Mouse (Mus musculus): Measurements from ENCODE around the gene Thsd7b. TPM values are rescaled to one million over a fixed set of nuclear protein-coding genes. Genes with fewer than 3 reads are reported as not detected.

Thsd7b gene
- 1.1 and 1.2 TPM in 2 replicates for polyA plus RNA-seq (2012; rRNA removed)
- 1.8 and 1.9 TPM in 2 replicates for polyA plus RNA-seq (2014; fragmentation: Nextera tagmentation; extraction: Ambion mirVana)

DNA sequence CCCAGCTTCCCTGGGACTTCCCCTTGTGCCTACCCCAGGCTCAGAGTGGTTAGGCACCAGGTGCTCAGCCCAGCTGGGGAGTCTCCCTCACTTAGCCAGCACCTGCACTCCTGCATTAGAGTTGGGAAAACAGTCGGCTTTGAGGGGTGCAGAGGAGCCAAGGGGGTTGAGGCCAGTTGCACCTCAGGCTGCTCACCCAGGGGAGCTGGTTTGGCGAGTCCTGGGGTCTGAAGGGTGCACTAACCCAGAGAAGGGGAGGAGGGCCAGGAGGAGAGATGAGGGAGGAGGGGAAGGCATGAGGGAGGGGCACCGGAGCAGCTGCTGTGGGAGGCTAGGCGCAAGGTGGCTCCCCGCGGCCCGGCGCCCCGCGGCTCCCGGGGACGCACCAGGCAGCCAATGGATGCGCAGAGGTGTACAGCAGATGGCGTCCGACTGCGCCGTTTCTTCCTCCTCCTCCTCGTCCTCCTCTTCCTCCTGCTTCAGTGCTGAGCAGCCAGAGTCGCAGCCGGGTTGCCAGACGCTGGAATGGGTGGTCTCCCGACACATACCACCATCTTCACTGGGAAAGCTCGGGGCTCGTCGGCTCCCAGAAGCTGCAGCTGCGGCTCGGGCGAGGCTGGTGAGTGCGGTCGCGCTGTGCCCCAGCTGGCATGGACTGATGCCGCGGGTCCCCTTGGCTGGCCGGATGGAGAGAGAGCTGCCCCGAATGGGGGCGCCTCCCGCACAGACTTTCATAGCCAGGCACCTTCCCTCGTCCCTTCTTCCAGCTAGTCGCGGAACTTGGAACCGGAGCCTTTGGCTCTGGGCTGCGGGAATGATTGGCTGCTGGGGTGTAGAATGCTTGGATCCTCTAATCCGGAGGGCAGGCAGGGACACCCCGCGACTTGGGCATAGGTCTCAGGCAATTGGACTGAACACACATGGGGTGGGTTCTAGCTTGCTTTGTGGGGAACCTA lies at the start of gene Thsd7b:
Gene Thsd7b (plus strand): TSS at position 321 of the 956 bp plus-strand sequence.
- H3K4me1 ChIP-seq (ENCODE audit: control insufficient read depth, insufficient read depth, low read length), result peaks cover 6% of the 10 kb centered on the region; the same call in 1 of the 2 replicates
- ATAC-seq (ENCODE audit: low FRiP score, low read depth), result peak; percentile 41

DNA sequence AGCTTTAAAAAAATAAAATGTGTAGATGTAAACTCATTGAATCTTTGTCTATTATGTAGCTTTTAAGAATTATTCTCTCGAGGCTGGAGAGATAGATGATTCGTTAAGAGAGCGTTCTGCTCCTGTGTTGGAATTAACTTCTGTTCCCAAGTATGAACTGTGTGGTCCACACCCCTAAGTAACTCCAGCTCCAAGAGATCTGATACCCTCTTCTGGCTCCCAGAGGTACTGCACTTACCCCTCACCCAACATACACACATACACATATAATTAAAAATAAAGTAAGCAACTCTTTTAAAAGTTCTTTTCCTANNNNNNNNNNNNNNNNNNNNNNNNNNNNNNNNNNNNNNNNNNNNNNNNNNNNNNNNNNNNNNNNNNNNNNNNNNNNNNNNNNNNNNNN lies 28.8 kb upstream of the Thsd7b start:
- 51% methylated on average over 3 of the region's 3 CpGs for WGBS
- ATAC-seq (ENCODE audit: low FRiP score, low read depth), result peak; percentile 67; the same call in 1 of the 2 replicates
- TF ChIP-seq POLR2A (IDR thresholded peaks at IDR 0.05; ENCODE audit: borderline replicate concordance, extremely low read depth, insufficient read depth, insufficient read length), result no peak
- Histone ChIP-seq H3K4me3 (replicated peaks; ENCODE audit: low read length) (no peak overlapping the region), H3K27me3 (ENCODE audit: control insufficient read depth, insufficient read depth, low read length) (no peaks in the 10 kb centered on the region), H3K9ac (ENCODE audit: low read depth, low read length, severe bottlenecking) (no peak overlapping the region), H3K36me3 (ENCODE audit: control insufficient read depth, insufficient read depth, low read length) (no peaks in the 10 kb centered on the region), H3K9me3 (ENCODE audit: control insufficient read depth, low read length) (no peaks in the 10 kb centered on the region), H3K27ac (replicated peaks; ENCODE audit: low read depth, low read length) (no peak overlapping the region), H3K4me2 (replicated peaks; ENCODE audit: low read depth, low read length, severe bottlenecking) (no peak overlapping the region), H3K4me1 (ENCODE audit: control insufficient read depth, insufficient read depth, low read length) (no peaks in the 10 kb centered on the region)
- no peak for DNase-seq (ENCODE audit: low spot score)

More for the DNA sequence above, at the start of gene Thsd7b:
- Histone ChIP-seq H3K9ac (ENCODE audit: low read depth, low read length, severe bottlenecking) (peak within 1 kb of the TSS; percentile 22), H3K27ac (replicated peaks; ENCODE audit: low read depth, low read length) (no peak within 1 kb of the TSS), H3K36me3 (ENCODE audit: control insufficient read depth, insufficient read depth, low read length) (no peaks in the 10 kb centered on the region), H3K4me2 (replicated peaks; ENCODE audit: low read depth, low read length, severe bottlenecking) (peak within 1 kb of the TSS; percentile 61), H3K4me3 (replicated peaks; ENCODE audit: low read length) (peak within 1 kb of the TSS; percentile 42), H3K27me3 (ENCODE audit: control insufficient read depth, insufficient read depth, low read length) (peaks cover 31% of the 10 kb centered on the region), H3K9me3 (ENCODE audit: control insufficient read depth, low read length) (no peaks in the 10 kb centered on the region)
- no peak for TF ChIP-seq POLR2A (IDR thresholded peaks at IDR 0.05; ENCODE audit: borderline replicate concordance, extremely low read depth, insufficient read depth, insufficient read length)
- 1% methylated on average over 41 of the region's 45 CpGs for WGBS
- DNase-seq (ENCODE audit: low spot score), result no peak

DNA sequence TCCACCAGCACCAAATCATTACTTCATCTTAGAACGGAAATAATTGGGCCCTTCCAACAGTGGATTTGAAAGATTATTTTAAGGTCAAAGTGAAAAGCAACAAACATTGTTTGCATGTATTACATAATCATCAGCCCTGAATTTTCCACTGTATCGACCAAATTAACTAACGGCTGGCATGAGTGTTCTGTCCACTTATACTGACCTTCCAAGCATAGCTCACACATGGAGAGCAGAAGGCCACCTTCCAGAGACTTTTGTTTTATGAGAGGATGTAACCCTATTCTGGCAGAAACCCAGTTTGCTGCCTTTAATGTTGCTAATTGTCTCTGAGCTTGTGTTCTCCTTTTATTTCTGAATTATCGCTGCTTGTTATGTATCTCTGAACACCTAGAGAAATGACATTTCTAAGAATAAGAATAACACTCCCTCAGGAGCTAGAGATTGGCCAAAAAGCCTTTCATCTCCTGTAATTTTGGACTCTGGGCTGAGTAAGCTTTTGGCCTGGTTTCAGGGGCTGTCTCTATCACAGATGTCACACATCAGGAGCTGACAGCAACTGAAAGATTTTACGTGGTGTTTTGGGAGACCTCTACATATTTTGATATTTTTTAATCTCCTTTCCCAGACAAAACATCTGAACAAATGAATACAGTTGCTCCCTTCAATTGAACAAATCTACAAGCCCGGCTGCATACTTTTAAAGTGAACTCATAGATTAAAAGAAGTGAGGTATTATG lies 22.2 kb upstream of the Thsd7b start:
- ATAC-seq (ENCODE audit: low FRiP score, low read depth), result no peak
- whole genome bisulfite sequencing, result 80% methylated on average over 6 of the region's 6 CpGs

DNA sequence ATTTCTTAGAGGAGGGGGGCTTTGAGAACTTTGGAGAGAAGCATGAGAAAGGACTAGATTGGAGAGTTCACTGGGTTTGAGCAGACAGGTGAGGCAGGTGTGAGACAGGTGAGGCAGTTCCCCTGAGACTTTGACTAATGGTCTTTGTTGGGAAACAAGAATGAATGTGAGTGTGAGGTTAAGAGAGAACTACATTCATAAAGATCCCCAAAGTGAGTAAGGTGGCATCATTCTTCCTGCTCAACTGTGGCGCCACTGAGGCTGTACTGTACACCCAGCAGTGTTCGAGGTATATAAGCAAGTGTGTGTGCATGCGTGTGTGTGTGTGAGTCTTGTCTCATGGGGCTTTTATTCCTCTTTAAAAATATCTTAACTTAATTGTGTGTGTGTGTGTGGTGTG lies 6.4 kb upstream of the Thsd7b start:
- no peak for TF ChIP-seq POLR2A (IDR thresholded peaks at IDR 0.05; ENCODE audit: borderline replicate concordance, extremely low read depth, insufficient read depth, insufficient read length)
- Histone ChIP-seq H3K27me3 (ENCODE audit: control insufficient read depth, insufficient read depth, low read length) (no peaks in the 10 kb centered on the region), H3K4me3 (replicated peaks; ENCODE audit: low read length) (no peak overlapping the region), H3K4me2 (replicated peaks; ENCODE audit: low read depth, low read length, severe bottlenecking) (no peak overlapping the region), H3K27ac (replicated peaks; ENCODE audit: low read depth, low read length) (no peak overlapping the region), H3K4me1 (ENCODE audit: control insufficient read depth, insufficient read depth, low read length) (no peaks in the 10 kb centered on the region), H3K9ac (ENCODE audit: low read depth, low read length, severe bottlenecking) (no peak overlapping the region), H3K36me3 (ENCODE audit: control insufficient read depth, insufficient read depth, low read length) (no peaks in the 10 kb centered on the region), H3K9me3 (ENCODE audit: control insufficient read depth, low read length) (no peaks in the 10 kb centered on the region)
- ATAC-seq (ENCODE audit: low FRiP score, low read depth) (no peak), DNase-seq (ENCODE audit: low spot score) (no peak)
- 88% methylated on average over 3 of the region's 3 CpGs for WGBS

More for the DNA sequence above, 22.2 kb upstream of the Thsd7b start:
- Histone ChIP-seq H3K36me3 (ENCODE audit: control insufficient read depth, insufficient read depth, low read length) (no peaks in the 10 kb centered on the region), H3K4me3 (replicated peaks; ENCODE audit: low read length) (no peak overlapping the region), H3K27ac (replicated peaks; ENCODE audit: low read depth, low read length) (no peak overlapping the region), H3K9me3 (ENCODE audit: control insufficient read depth, low read length) (no peaks in the 10 kb centered on the region), H3K4me2 (replicated peaks; ENCODE audit: low read depth, low read length, severe bottlenecking) (no peak overlapping the region), H3K4me1 (ENCODE audit: control insufficient read depth, insufficient read depth, low read length) (no peaks in the 10 kb centered on the region), H3K9ac (ENCODE audit: low read depth, low read length, severe bottlenecking) (no peak overlapping the region), H3K27me3 (ENCODE audit: control insufficient read depth, insufficient read depth, low read length) (no peaks in the 10 kb centered on the region)
- TF ChIP-seq POLR2A (IDR thresholded peaks at IDR 0.05; ENCODE audit: borderline replicate concordance, extremely low read depth, insufficient read depth, insufficient read length), result no peak
- DNase-seq (ENCODE audit: low spot score), result no peak

DNA sequence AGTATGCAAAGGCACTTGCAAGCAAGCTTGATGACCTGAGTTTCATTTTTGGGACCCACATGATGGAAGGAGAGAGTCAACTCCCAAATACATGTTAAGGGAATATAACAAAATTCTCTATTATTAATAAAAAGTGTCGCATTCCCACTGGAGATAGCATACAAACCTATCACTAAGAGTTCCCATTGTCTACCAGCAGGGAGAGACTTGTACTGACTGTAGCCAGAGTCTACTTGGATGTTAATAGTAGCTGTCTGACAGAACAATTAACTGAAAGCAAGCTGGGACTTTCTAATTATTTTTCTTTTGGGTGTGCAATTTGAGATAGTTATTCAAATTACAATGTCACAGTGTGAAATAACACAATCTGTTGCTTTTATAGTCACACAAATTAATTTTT lies 31.1 kb downstream of the Thsd7b start:
- no peaks in the 10 kb centered on the region for H3K36me3 ChIP-seq (ENCODE audit: control insufficient read depth, insufficient read depth, low read length)
- H3K9me3 ChIP-seq (ENCODE audit: control insufficient read depth, low read length), result no peaks in the 10 kb centered on the region
- TF ChIP-seq POLR2A (IDR thresholded peaks at IDR 0.05; ENCODE audit: borderline replicate concordance, extremely low read depth, insufficient read depth, insufficient read length), result no peak
- no peak overlapping the region for H3K4me2 ChIP-seq (replicated peaks; ENCODE audit: low read depth, low read length, severe bottlenecking)
- no peaks in the 10 kb centered on the region for H3K27me3 ChIP-seq (ENCODE audit: control insufficient read depth, insufficient read depth, low read length)
- H3K9ac ChIP-seq (ENCODE audit: low read depth, low read length, severe bottlenecking), result no peak overlapping the region
- no peak for ATAC-seq (ENCODE audit: low FRiP score, low read depth)
- 86% methylated on average over 1 of the region's 1 CpGs for WGBS
- DNase-seq (ENCODE audit: low spot score), result no peak
- no peaks in the 10 kb centered on the region for H3K4me1 ChIP-seq (ENCODE audit: control insufficient read depth, insufficient read depth, low read length)
- no peak overlapping the region for H3K4me3 ChIP-seq (replicated peaks; ENCODE audit: low read length)
- H3K27ac ChIP-seq (replicated peaks; ENCODE audit: low read depth, low read length), result no peak overlapping the region
